Mouse (Mus musculus) megakaryocyte, embryonic 14.5 days (primary cell): ENCODE data around the gene B3gnt6. TPM values are rescaled to one million over a fixed set of nuclear protein-coding genes. Genes with fewer than 3 reads are reported as not detected.
"Not testable (repeated sequence)": the region's sequence is repeated elsewhere in the genome, so short reads cannot be mapped to it uniquely, and the experiment has no call there.

Source experiments
- H3K27me3 ChIP-seq: replicated peaks from 2 replicates; pipeline ENCODE3; 2012; ENCODE audit warnings: inconsistent platforms
- H3K36me3 ChIP-seq: replicated peaks from 2 replicates; pipeline ENCODE3; 2012; ENCODE audit warnings: low read length, inconsistent platforms, mixed read lengths
- H3K4me1 ChIP-seq: 2 replicates; pipeline ENCODE4 v1.6.1; 2012; ENCODE audit warnings: inconsistent platforms
- H3K4me3 ChIP-seq: replicated peaks from 2 replicates; pipeline ENCODE3; 2012; ENCODE audit warnings: moderate library complexity, mild to moderate bottlenecking, inconsistent platforms
- H3K9me3 ChIP-seq: 2 replicates; pipeline ENCODE4 v1.6.1; 2012; ENCODE audit warnings: inconsistent platforms
- FLI1 ChIP-seq: IDR thresholded peaks from 2 replicates; pipeline ENCODE4 v1.6.1; 2012; ENCODE audit warnings: low read length, inconsistent platforms, mixed read lengths
- GATA1 ChIP-seq: IDR thresholded peaks from 3 replicates; pipeline ENCODE4 v1.6.1; 2012; ENCODE audit warnings: mixed read lengths, low read length, inconsistent platforms, borderline replicate concordance
- polyA plus RNA-seq: library from polyadenylated mRNA; stranded (reverse); fragments of >175 nt; gene quantifications from 2 replicates; pipeline ENCODE4 v1.2.3, GENCODE M21; 2012; ENCODE audit warnings: low replicate concordance; ENCODE audit not compliant: insufficient read depth

B3gnt6 gene
- polyA plus RNA-seq, 1 experiment: not detected

- H3K36me3 ChIP-seq: no peaks in the 10 kb centered on the region
- peaks cover 49% of the 10 kb centered on the region for H3K27me3 ChIP-seq
- peaks cover 79% of the 10 kb centered on the region for H3K4me1 ChIP-seq
- H3K9me3 ChIP-seq: no peaks in the 10 kb centered on the region
- no peak overlapping the region for H3K4me3 ChIP-seq
- TF ChIP-seq GATA1 (no peak), FLI1 (no peak)
These were observed 7.6 kb downstream of the B3gnt6 start for GRCm38 (mm10) chr7:98191571-98192250.

DNA sequence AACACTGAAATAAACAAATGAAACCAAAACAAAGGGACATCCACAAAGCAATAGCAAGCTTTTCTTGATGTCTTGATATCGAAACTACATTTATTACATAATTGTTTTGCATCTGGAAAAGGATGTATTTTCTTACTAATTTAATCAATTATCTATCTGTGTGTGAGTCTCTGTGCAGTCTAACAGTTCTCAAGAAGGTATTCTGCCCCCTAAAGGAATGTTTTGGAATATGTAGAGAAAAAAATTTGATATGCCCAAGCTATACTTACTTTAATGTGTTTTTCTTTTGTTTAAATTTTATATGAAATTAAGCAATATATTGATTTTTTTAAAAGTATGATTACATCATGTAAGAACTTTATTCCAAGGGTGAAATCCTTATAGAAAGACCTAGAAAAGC, 8.7 kb downstream of the B3gnt6 start:
- Histone ChIP-seq H3K4me3 (no peak overlapping the region), H3K36me3 (no peaks in the 10 kb centered on the region), H3K27me3 (peaks cover 38% of the 10 kb centered on the region), H3K9me3 (no peaks in the 10 kb centered on the region), H3K4me1 (peaks cover 88% of the 10 kb centered on the region)
- TF ChIP-seq GATA1 (no peak), FLI1 (no peak)

DNA sequence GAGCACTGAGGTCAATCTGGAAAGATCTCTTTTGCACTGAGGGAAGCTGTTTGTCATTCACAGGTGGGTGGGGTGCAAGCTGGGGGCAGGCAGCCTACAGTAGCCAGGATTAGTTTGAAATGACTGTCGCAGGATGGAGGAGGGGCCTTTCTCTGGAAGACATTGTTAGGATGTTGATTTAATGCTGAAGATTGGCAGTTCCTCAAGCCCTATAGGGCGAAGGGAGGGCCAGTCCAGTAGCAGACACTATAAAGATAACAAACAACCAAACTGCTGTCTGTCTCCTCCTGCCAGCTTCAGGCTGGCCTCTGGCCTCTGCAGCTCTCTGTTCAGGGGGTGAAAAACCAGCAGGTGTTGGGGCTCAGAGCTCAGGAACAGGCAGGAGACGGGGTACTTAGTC, 9.5 kb downstream of the B3gnt6 start:
- peaks cover 92% of the 10 kb centered on the region for H3K4me1 ChIP-seq
- no peak overlapping the region for H3K4me3 ChIP-seq
- no peaks in the 10 kb centered on the region for H3K9me3 ChIP-seq
- H3K36me3 ChIP-seq: no peaks in the 10 kb centered on the region
- H3K27me3 ChIP-seq: peaks cover 30% of the 10 kb centered on the region
- TF ChIP-seq FLI1 (no peak), GATA1 (no peak)

- Histone ChIP-seq H3K4me1 (peaks cover 92% of the 10 kb centered on the region), H3K36me3 (peaks cover 7% of the 10 kb centered on the region), H3K9me3 (no peaks in the 10 kb centered on the region), H3K4me3 (no peak overlapping the region), H3K27me3 (peaks cover 19% of the 10 kb centered on the region)
- no peak for TF ChIP-seq GATA1
- TF ChIP-seq FLI1: no peak
These were observed 10.6 kb downstream of the B3gnt6 start for GRCm38 (mm10) chr7:98188680-98189079.

- TF ChIP-seq GATA1 (no peak), FLI1 (no peak)
- Histone ChIP-seq H3K4me3 (no peak overlapping the region), H3K4me1 (peaks cover 92% of the 10 kb centered on the region), H3K36me3 (peaks cover 11% of the 10 kb centered on the region), H3K27me3 (peaks cover 15% of the 10 kb centered on the region), H3K9me3 (no peaks in the 10 kb centered on the region)
These were observed 11.0 kb downstream of the B3gnt6 start for GRCm38 (mm10) chr7:98188238-98188637.

GRCm38 (mm10) chr7:98187332-98187731, 11.9 kb downstream of the B3gnt6 start:
- not testable (repeated sequence) for H3K4me3 ChIP-seq, H3K27me3 ChIP-seq, H3K9me3 ChIP-seq
- Histone ChIP-seq H3K4me1 (peaks cover 96% of the 10 kb centered on the region), H3K36me3 (peaks cover 20% of the 10 kb centered on the region)

DNA sequence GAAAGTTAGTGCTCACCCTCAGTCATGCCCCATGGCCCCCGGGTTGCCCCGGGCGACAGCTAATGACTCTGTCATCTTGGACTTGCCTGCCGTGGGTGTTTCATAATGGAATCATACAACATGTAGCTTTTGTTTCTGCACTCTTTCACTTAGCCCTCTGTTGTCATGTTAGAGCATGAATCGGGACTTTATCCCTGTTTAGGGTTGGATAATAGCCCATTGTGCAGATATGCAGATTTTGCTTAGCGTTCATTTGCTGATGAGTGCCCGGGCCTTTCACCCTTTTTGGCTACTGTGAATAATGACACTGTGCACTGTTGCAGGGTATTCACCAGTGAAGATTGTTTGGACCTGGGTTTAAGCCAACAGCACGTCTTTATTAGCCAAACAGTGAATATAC, 12.6 kb downstream of the B3gnt6 start:
- H3K4me3 ChIP-seq: no peak overlapping the region

GRCm38 (mm10) chr7:98185326-98185725, 14.0 kb downstream of the B3gnt6 start:
- H3K27me3 ChIP-seq: no peaks in the 10 kb centered on the region
- peaks cover 96% of the 10 kb centered on the region for H3K4me1 ChIP-seq
- H3K9me3 ChIP-seq: peaks cover 4% of the 10 kb centered on the region; the same call in 1 of the 2 replicates
- H3K36me3 ChIP-seq: peaks cover 23% of the 10 kb centered on the region
- TF ChIP-seq GATA1 (no peak), FLI1 (no peak)
- H3K4me3 ChIP-seq: peak overlapping the region; percentile 54

More for the DNA sequence above, 12.6 kb downstream of the B3gnt6 start:
- no peaks in the 10 kb centered on the region for H3K27me3 ChIP-seq
- no peak for TF ChIP-seq GATA1
- no peak for TF ChIP-seq FLI1
- peaks cover 97% of the 10 kb centered on the region for H3K4me1 ChIP-seq
- peaks cover 20% of the 10 kb centered on the region for H3K36me3 ChIP-seq
- H3K9me3 ChIP-seq: peaks cover 4% of the 10 kb centered on the region; the same call in 1 of the 2 replicates

DNA sequence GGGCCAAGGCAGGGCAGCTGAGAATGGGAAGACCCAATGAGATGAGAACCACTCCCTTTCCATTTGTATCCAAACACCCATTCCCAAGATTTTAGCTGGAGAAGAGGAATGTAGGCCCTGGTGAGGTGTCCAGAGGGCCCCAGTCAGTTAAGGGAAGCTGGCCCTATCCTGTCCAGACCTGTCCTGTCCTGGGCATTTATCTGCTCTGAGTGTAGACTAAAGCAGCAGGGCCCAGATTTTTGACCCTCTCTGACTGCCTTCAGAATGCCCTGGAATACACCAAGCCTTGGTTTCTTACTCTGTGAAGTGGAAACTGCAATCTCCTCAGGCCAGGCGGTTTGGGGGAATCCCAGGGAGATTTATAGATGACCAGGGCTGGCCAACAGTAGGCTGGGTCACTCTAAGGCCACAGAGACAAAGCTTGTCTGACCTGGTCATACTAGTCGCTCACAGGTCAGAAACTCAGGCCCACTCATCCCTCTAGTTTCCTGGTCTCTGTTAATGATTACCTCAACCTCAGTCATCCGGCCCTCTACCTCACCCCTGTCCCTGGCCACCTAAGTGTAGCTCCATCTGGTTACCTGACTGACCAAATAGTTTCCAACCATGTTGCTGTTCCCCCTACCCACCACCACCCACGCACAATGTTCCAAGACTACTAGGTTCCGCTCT, 20.6 kb downstream of the B3gnt6 start:
- TF ChIP-seq GATA1 (no peak), FLI1 (no peak)
- H3K9me3 ChIP-seq: peaks cover 4% of the 10 kb centered on the region; the same call in 1 of the 2 replicates
- peaks cover 94% of the 10 kb centered on the region for H3K4me1 ChIP-seq
- no peaks in the 10 kb centered on the region for H3K27me3 ChIP-seq
- H3K36me3 ChIP-seq: peaks cover 33% of the 10 kb centered on the region
- peak overlapping the region; percentile 99 for H3K4me3 ChIP-seq

- Histone ChIP-seq H3K36me3 (peaks cover 30% of the 10 kb centered on the region), H3K4me3 (peak within 1 kb of the TSS; percentile 99), H3K9me3 (peaks cover 3% of the 10 kb centered on the region; the same call in 1 of the 2 replicates), H3K27me3 (no peaks in the 10 kb centered on the region), H3K4me1 (peaks cover 94% of the 10 kb centered on the region)
- TF ChIP-seq FLI1 (no peak), GATA1 (no peak)
These were observed 21.2 kb downstream of the B3gnt6 start, which contains the start of gene Capn5 for GRCm38 (mm10) chr7:98177929-98178559. Capn5 (minus strand) TSS chr7:98178274.
